Mouse (Mus musculus): ENCODE measurements around the gene Cnn1.

GRCm38 (mm10) chr9:22065642-22066041 is 33.4 kb upstream of the Cnn1 start:
- no peak for TF ChIP-seq ZNF384 (IDR thresholded peaks at IDR 0.05; ENCODE audit: low read depth, low read length)
- no peak for TF ChIP-seq MAFK (IDR thresholded peaks at IDR 0.05; ENCODE audit: insufficient read depth, low read depth, low read length)
- no peak for TF ChIP-seq HCFC1 (IDR thresholded peaks at IDR 0.05; ENCODE audit: borderline replicate concordance, insufficient read depth, low read length)
- TF ChIP-seq ZC3H11A (IDR thresholded peaks at IDR 0.05; ENCODE audit: borderline replicate concordance, low read depth, low read length): no peak
- TF ChIP-seq CHD2 (IDR thresholded peaks at IDR 0.05; ENCODE audit: low read depth, low read length): no peak
